Mouse (Mus musculus) intestine, embryonic 14.5 days (tissue): ENCODE measurements at regions not wholly inside any gene's neighbourhood (a gene's known extent, or its start where the extent isn't known, plus 50 kb on each side); places are given as distances from the start of the nearest gene placed in this dataset.

Source experiments
- ATAC-seq: fragments of 200-750 bp; cut with Nextera tagmentation; replicated peaks from 2 replicates; pipeline ENCODE4 v1.8.0; 2017; ENCODE audit warnings: low read depth, moderate number of reproducible peaks, moderate TSS enrichment, moderate library complexity; ENCODE audit not compliant: low FRiP score, low TSS enrichment
- DNase-seq: peaks from one replicate; pipeline ENCODE4 v3.0.0-alpha.2; 2018; ENCODE audit warnings: low spot score
- H3K27ac ChIP-seq: fragments of 300-500 bp; sonication (generic); 2 replicates; pipeline ENCODE4 v1.5.1; 2014; ENCODE audit warnings: low read depth, mild to moderate bottlenecking, control low read depth
- H3K27me3 ChIP-seq: fragments of 300-500 bp; sonication (generic); replicated peaks from 2 replicates; pipeline ENCODE4 v1.6.1; 2014; ENCODE audit warnings: low read length, control low read depth; ENCODE audit not compliant: control insufficient read depth, insufficient read depth
- H3K36me3 ChIP-seq: fragments of 300-500 bp; sonication (generic); 2 replicates; pipeline ENCODE4 v1.6.1; 2014; ENCODE audit warnings: low read length, control low read depth; ENCODE audit not compliant: control insufficient read depth, insufficient read depth
- H3K4me1 ChIP-seq: fragments of 300-500 bp; sonication (generic); replicated peaks from 2 replicates; pipeline ENCODE4 v1.6.1; 2014; ENCODE audit warnings: low read length, control low read depth, mixed read lengths; ENCODE audit not compliant: control insufficient read depth, insufficient read depth
- H3K4me2 ChIP-seq: fragments of 300-500 bp; sonication (generic); 2 replicates; pipeline ENCODE4 v1.6.1; 2014; ENCODE audit warnings: low read length
- H3K4me3 ChIP-seq: fragments of 300-500 bp; sonication (generic); 2 replicates; pipeline ENCODE4 v1.5.1; 2014; ENCODE audit warnings: low read depth, low read length, control low read depth, mixed read lengths
- H3K9ac ChIP-seq: fragments of 300-500 bp; sonication (generic); 2 replicates; pipeline ENCODE4 v1.6.1; 2014; ENCODE audit warnings: mild to moderate bottlenecking, low read length
- H3K9me3 ChIP-seq: fragments of 300-500 bp; sonication (generic); 2 replicates; pipeline ENCODE4 v1.6.1; 2016; ENCODE audit warnings: low read length, control low read depth; ENCODE audit not compliant: control insufficient read depth
- WGBS: fragments of 180-500 bp; shearing (Covaris S2); extraction: QIAGEN DNeasy Blood & Tissue Kit; methylation state at CpG from one replicate; pipeline ENCODE4 v1.1.7; 2014; 5-methylcytosine and 5-hydroxymethylcytosine counted together

GRCm38 (mm10) chr3:141279041-141279554 lies 66.9 kb upstream of the Pdha2 start:
- ATAC-seq (no peak), DNase-seq (no peak)
- no peak overlapping the region for H3K9ac ChIP-seq
- no peaks in the 10 kb centered on the region for H3K27me3 ChIP-seq
- no peaks in the 10 kb centered on the region for H3K36me3 ChIP-seq
- no peaks in the 10 kb centered on the region for H3K4me1 ChIP-seq
- 86% methylated on average over 7 of the region's 7 CpGs for WGBS
- H3K27ac ChIP-seq: no peak overlapping the region
- H3K9me3 ChIP-seq: no peaks in the 10 kb centered on the region
- H3K4me3 ChIP-seq: no peak overlapping the region
- no peak overlapping the region for H3K4me2 ChIP-seq

- no peaks in the 10 kb centered on the region for H3K9me3 ChIP-seq
- ATAC-seq (no peak), DNase-seq (no peak)
- H3K4me3 ChIP-seq: no peak overlapping the region
- H3K4me1 ChIP-seq: no peaks in the 10 kb centered on the region
- H3K27ac ChIP-seq: no peak overlapping the region
- 84% methylated on average over 2 of the region's 2 CpGs for WGBS
- no peaks in the 10 kb centered on the region for H3K27me3 ChIP-seq
- H3K9ac ChIP-seq: no peak overlapping the region
- H3K36me3 ChIP-seq: no peaks in the 10 kb centered on the region
- no peak overlapping the region for H3K4me2 ChIP-seq
Measured at GRCm38 (mm10) chr3:141293802-141294201, 81.6 kb upstream of the Pdha2 start.

GRCm38 (mm10) chr3:141296897-141297296 lies 84.7 kb upstream of the Pdha2 start:
- no peak overlapping the region for H3K4me3 ChIP-seq

GRCm38 (mm10) chr3:141299749-141300148 lies 87.6 kb upstream of the Pdha2 start:
- 75% methylated on average over 1 of the region's 1 CpGs for WGBS
- H3K27ac ChIP-seq: no peak overlapping the region
- no peak overlapping the region for H3K4me3 ChIP-seq
- H3K36me3 ChIP-seq: no peaks in the 10 kb centered on the region
- peak; percentile 86 for ATAC-seq
- no peak for DNase-seq
- no peak overlapping the region for H3K4me2 ChIP-seq
- H3K9me3 ChIP-seq: no peaks in the 10 kb centered on the region
- H3K27me3 ChIP-seq: no peaks in the 10 kb centered on the region
- no peaks in the 10 kb centered on the region for H3K4me1 ChIP-seq
- no peak overlapping the region for H3K9ac ChIP-seq

More at GRCm38 (mm10) chr3:141296897-141297296, 84.7 kb upstream of the Pdha2 start:
- ATAC-seq (no peak), DNase-seq (no peak)
- Histone ChIP-seq H3K27me3 (no peaks in the 10 kb centered on the region), H3K9ac (no peak overlapping the region), H3K9me3 (no peaks in the 10 kb centered on the region), H3K4me1 (no peaks in the 10 kb centered on the region), H3K27ac (no peak overlapping the region), H3K4me2 (no peak overlapping the region), H3K36me3 (no peaks in the 10 kb centered on the region)

GRCm38 (mm10) chr3:141333517-141334113 lies 121.5 kb upstream of the Pdha2 start:
- Histone ChIP-seq H3K27me3 (no peaks in the 10 kb centered on the region), H3K4me2 (no peak overlapping the region), H3K27ac (no peak overlapping the region), H3K9me3 (no peaks in the 10 kb centered on the region), H3K4me1 (no peaks in the 10 kb centered on the region), H3K9ac (no peak overlapping the region), H3K36me3 (no peaks in the 10 kb centered on the region), H3K4me3 (no peak overlapping the region)
- DNase-seq (no peak), ATAC-seq (no peak)

- no peaks in the 10 kb centered on the region for H3K27me3 ChIP-seq
- no peak overlapping the region for H3K27ac ChIP-seq
- H3K4me3 ChIP-seq: no peak overlapping the region
- no peak overlapping the region for H3K9ac ChIP-seq
- no peaks in the 10 kb centered on the region for H3K9me3 ChIP-seq
- 60% methylated on average over 9 of the region's 9 CpGs for WGBS
- H3K4me2 ChIP-seq: no peak overlapping the region
- H3K4me1 ChIP-seq: no peaks in the 10 kb centered on the region
- no peaks in the 10 kb centered on the region for H3K36me3 ChIP-seq
- DNase-seq (no peak), ATAC-seq (no peak)
Measured at GRCm38 (mm10) chr3:141338224-141338982, 126.2 kb upstream of the Pdha2 start.

GRCm38 (mm10) chr3:141353961-141354360 lies 111.1 kb upstream of the Unc5c start:
- Histone ChIP-seq H3K9ac (no peak overlapping the region), H3K36me3 (no peaks in the 10 kb centered on the region), H3K27me3 (no peaks in the 10 kb centered on the region), H3K4me1 (no peaks in the 10 kb centered on the region), H3K4me3 (no peak overlapping the region), H3K4me2 (no peak overlapping the region), H3K27ac (no peak overlapping the region), H3K9me3 (no peaks in the 10 kb centered on the region)
- DNase-seq: no peak
- no peak for ATAC-seq
- WGBS: 82% methylated on average over 1 of the region's 1 CpGs

GRCm38 (mm10) chr3:141393005-141393404 lies 72.0 kb upstream of the Unc5c start:
- Histone ChIP-seq H3K36me3 (no peaks in the 10 kb centered on the region), H3K4me2 (no peak overlapping the region), H3K9ac (no peak overlapping the region), H3K27me3 (no peaks in the 10 kb centered on the region), H3K9me3 (no peaks in the 10 kb centered on the region), H3K27ac (no peak overlapping the region), H3K4me3 (no peak overlapping the region), H3K4me1 (no peaks in the 10 kb centered on the region)
- WGBS: 64% methylated on average over 1 of the region's 1 CpGs
- DNase-seq: no peak
- ATAC-seq: no peak

GRCm38 (mm10) chr3:141398214-141398613 lies 66.8 kb upstream of the Unc5c start:
- H3K36me3 ChIP-seq: no peaks in the 10 kb centered on the region
- no peaks in the 10 kb centered on the region for H3K27me3 ChIP-seq
- 56% methylated on average over 2 of the region's 2 CpGs for WGBS
- no peaks in the 10 kb centered on the region for H3K4me1 ChIP-seq
- ATAC-seq (no peak), DNase-seq (no peak)
- no peak overlapping the region for H3K9ac ChIP-seq
- no peak overlapping the region for H3K4me2 ChIP-seq
- H3K4me3 ChIP-seq: no peak overlapping the region
- no peaks in the 10 kb centered on the region for H3K9me3 ChIP-seq
- H3K27ac ChIP-seq: no peak overlapping the region
